ENCODE assay signal across 8 mouse cellular contexts in genomic region chr16:45582512-45582911, GRCm38 (mm10). TPM values are rescaled to one million over a fixed set of nuclear protein-coding genes. Genes with fewer than 3 reads are reported as not detected.
DNase-seq lines count a peak whose midpoint lies in the region; ATAC-seq and TF ChIP-seq lines count a peak whose summit lies in the region.
"Had no signal": no experiment of that assay in that cellular context is flagged by ENCODE, and none has a peak within 500 bp of the region (broad histone marks: within the 10 kb centered on the region; RNA-seq: fewer than 3 reads in every experiment).

No protein-coding gene starts in this region.

- H3K9me3 ChIP-seq in kidney, embryonic 15.5 days (replicated peaks) = no peaks in the 10 kb centered on the region
- no peaks in the 10 kb centered on the region for H3K9me3 ChIP-seq in liver, postnatal 0 days (ENCODE audit: low read length)

- H3K4me3 ChIP-seq in kidney, adult 2 months (ENCODE audit: insufficient read depth, low read depth, low read length) = no peak overlapping the region
- H3K4me3 ChIP-seq in kidney, embryonic 15.5 days (replicated peaks) = no peak overlapping the region
- no peak overlapping the region for H3K4me3 ChIP-seq in liver, postnatal 0 days (ENCODE audit: low read depth, low read length)

- H3K27ac ChIP-seq in kidney, adult 2 months (ENCODE audit: insufficient read depth, low read depth, low read length) = no peak overlapping the region
- no peak overlapping the region for H3K27ac ChIP-seq in kidney, embryonic 15.5 days
- H3K27ac ChIP-seq in liver, postnatal 0 days (ENCODE audit: low read depth) = no peak overlapping the region

- peak; percentile 18 for DNase-seq in kidney, adult 2 months
- DNase-seq in ES-CJ7 (ENCODE audit: low read depth, low spot score) = peak; percentile 9
- DNase-seq in adrenal gland, postnatal 14 days = peak; percentile 53
- peak; percentile 46 for DNase-seq in liver, postnatal 0 days
- no peak for DNase-seq in c-Kit-positive CD71-positive TER-119-positive erythroid progenitor cells, embryonic 14.5 days (ENCODE audit: low spot score)

- TF ChIP-seq POLR2A in kidney, adult 2 months (IDR thresholded peaks at IDR 0.05; ENCODE audit: low read depth, low read length) = no peak

- no peak overlapping the region for H3K9ac ChIP-seq in kidney, embryonic 15.5 days
- H3K9ac ChIP-seq in liver, postnatal 0 days (replicated peaks) = no peak overlapping the region

- TF ChIP-seq EP300 in liver, postnatal 0 days (IDR thresholded peaks at IDR 0.05; ENCODE audit: low read depth) = no peak

- TF ChIP-seq CTCF in kidney, adult 2 months (conservative IDR thresholded peaks at IDR 0.05; ENCODE audit: insufficient read depth, insufficient read length, low read depth, low read length) = peak; percentile 67
- TF ChIP-seq CTCF in liver, postnatal 0 days (IDR thresholded peaks at IDR 0.05; ENCODE audit: low read depth) = peak; percentile 73

- no peaks in the 10 kb centered on the region for H3K36me3 ChIP-seq in kidney, adult 2 months (ENCODE audit: control insufficient read depth, insufficient read depth, low read length)
- H3K36me3 ChIP-seq in kidney, embryonic 15.5 days = no peaks in the 10 kb centered on the region
- no peaks in the 10 kb centered on the region for H3K36me3 ChIP-seq in liver, postnatal 0 days (replicated peaks; ENCODE audit: insufficient read depth, low read length)

- H3K4me2 ChIP-seq in kidney, embryonic 15.5 days = no peak overlapping the region
- no peak overlapping the region for H3K4me2 ChIP-seq in liver, postnatal 0 days (ENCODE audit: low read depth, low read length)

- H3K27me3 ChIP-seq in kidney, adult 2 months (replicated peaks; ENCODE audit: control insufficient read depth, insufficient read depth, low read length) = no peaks in the 10 kb centered on the region
- H3K27me3 ChIP-seq in kidney, embryonic 15.5 days = no peaks in the 10 kb centered on the region
- H3K27me3 ChIP-seq in liver, postnatal 0 days (ENCODE audit: insufficient read depth, low read length) = no peaks in the 10 kb centered on the region

- ATAC-seq in kidney, embryonic 15.5 days (replicated peaks; ENCODE audit: low FRiP score) = no peak
- ATAC-seq in liver, postnatal 0 days = 0 out of 2 replicates have a peak, but pooled peaks have one; percentile 44
- ATAC-seq in monocyte, adult 5-6 weeks (replicated peaks; ENCODE audit: insufficient number of reproducible peaks, low FRiP score, low TSS enrichment, poor library complexity, severe bottlenecking) = no peak

- WGBS in kidney, adult 2 months = 31% methylated on average over 2 of the region's 2 CpGs
- WGBS in kidney, embryonic 15.5 days = 33% methylated on average over 2 of the region's 2 CpGs
- WGBS in liver, postnatal 0 days (ENCODE audit: insufficient replicate concordance) = 22% methylated on average over 2 of the region's 2 CpGs

- H3K4me1 ChIP-seq in kidney, adult 2 months (ENCODE audit: control insufficient read depth, insufficient read depth, low read length) = no peaks in the 10 kb centered on the region
- no peaks in the 10 kb centered on the region for H3K4me1 ChIP-seq in kidney, embryonic 15.5 days
- no peaks in the 10 kb centered on the region for H3K4me1 ChIP-seq in liver, postnatal 0 days (ENCODE audit: insufficient read depth)

RNA-seq across cellular contexts. Expression of gene Gcsam, which starts 27.7 kb away (rescaled TPM):
- polyA plus RNA-seq in kidney, adult 2 months (2012; rRNA removed) = 0.11 and 0.44 TPM in 2 replicates
- polyA plus RNA-seq in kidney, embryonic 15.5 days (2015; fragmentation: Nextera tagmentation; extraction: Ambion mirVana) = 0.08 and 0.18 TPM in 2 replicates
- 0.34 TPM in 1 of 2 replicates, not detected in the other for total RNA-seq in adrenal gland, postnatal 14 days (2021)
- 2.4 and 2.8 TPM in 2 replicates for polyA plus RNA-seq in liver, postnatal 0 days (2015; fragmentation: Nextera tagmentation; extraction: Ambion mirVana)
- 0.58 TPM in 1 of 3 replicates, not detected in the others for total RNA-seq in monocyte, adult 5-6 weeks (2017)

RNA-seq across cellular contexts. Expression of gene Slc9c1, which starts 47.4 kb away (rescaled TPM):
- polyA plus RNA-seq in kidney, adult 2 months (2012; rRNA removed) = not detected in 2 replicates
- not detected in 2 replicates for polyA plus RNA-seq in kidney, embryonic 15.5 days (2015; fragmentation: Nextera tagmentation; extraction: Ambion mirVana)
- not detected in 2 replicates for total RNA-seq in adrenal gland, postnatal 14 days (2021)
- polyA plus RNA-seq in liver, postnatal 0 days (2015; fragmentation: Nextera tagmentation; extraction: Ambion mirVana) = not detected in 2 replicates
- total RNA-seq in monocyte, adult 5-6 weeks (2017) = not detected in 3 replicates
- polyA plus RNA-seq: limb, embryonic 14.5 days had no signal

RNA-seq across cellular contexts. Expression of gene Gm17783, which starts 50.7 kb away (rescaled TPM):
- not detected in 2 replicates for polyA plus RNA-seq in kidney, adult 2 months (2012; rRNA removed)
- 2.4 and 2.5 TPM in 2 replicates for polyA plus RNA-seq in kidney, embryonic 15.5 days (2015; fragmentation: Nextera tagmentation; extraction: Ambion mirVana)
- not detected in 2 replicates for total RNA-seq in adrenal gland, postnatal 14 days (2021)
- polyA plus RNA-seq in liver, postnatal 0 days (2015; fragmentation: Nextera tagmentation; extraction: Ambion mirVana) = not detected in 2 replicates
- not detected in 3 replicates for total RNA-seq in monocyte, adult 5-6 weeks (2017)
- polyA plus RNA-seq: limb, embryonic 14.5 days had no signal
